Mouse (Mus musculus) thymus, adult 2 months (tissue): ENCODE measurements at regions not wholly inside any gene's neighbourhood (a gene's known extent, or its start where the extent isn't known, plus 50 kb on each side); places are given as distances from the start of the nearest gene placed in this dataset.

Source experiments
- DNase-seq: peaks from one replicate; pipeline ENCODE4 v3.0.0; 2021
- H3K27ac ChIP-seq: fragments of 200-500 bp; 2 replicates; pipeline ENCODE4 v1.5.1; 2012; ENCODE audit warnings: low read length, control low read depth; ENCODE audit not compliant: control insufficient read depth, insufficient read depth
- H3K27me3 ChIP-seq: fragments of 200-500 bp; 2 replicates; pipeline ENCODE4 v1.6.1; 2012; ENCODE audit warnings: mild to moderate bottlenecking, low read length, moderate library complexity, mixed read lengths; ENCODE audit not compliant: control insufficient read depth, insufficient read depth
- H3K36me3 ChIP-seq: fragments of 200-500 bp; 2 replicates; pipeline ENCODE4 v1.6.1; 2012; ENCODE audit warnings: mild to moderate bottlenecking, low read length, moderate library complexity; ENCODE audit not compliant: control insufficient read depth, insufficient read depth
- H3K4me1 ChIP-seq: fragments of 200-500 bp; replicated peaks from 2 replicates; pipeline ENCODE4 v1.6.1; 2012; ENCODE audit warnings: low read length; ENCODE audit not compliant: control insufficient read depth, insufficient read depth
- H3K4me3 ChIP-seq: fragments of 200-500 bp; 2 replicates; pipeline ENCODE4 v1.5.1; 2012; ENCODE audit warnings: mild to moderate bottlenecking, low read length, control low read depth, moderate library complexity; ENCODE audit not compliant: control insufficient read depth, insufficient read depth
- CTCF ChIP-seq: fragments of 200-500 bp; IDR thresholded peaks from 2 replicates; pipeline ENCODE4 v1.5.1; 2012; ENCODE audit warnings: mild to moderate bottlenecking, control low read depth, low read length, moderate library complexity, borderline replicate concordance; ENCODE audit not compliant: control insufficient read depth, poor library complexity, insufficient read depth; ENCODE audit errors: extremely low read depth
- POLR2A ChIP-seq: fragments of 200-500 bp; IDR thresholded peaks from 2 replicates; pipeline ENCODE4 v1.6.1; 2012; ENCODE audit warnings: mild to moderate bottlenecking, low read length, control low read depth, moderate library complexity; ENCODE audit not compliant: control insufficient read depth, poor library complexity, insufficient read depth; ENCODE audit errors: extremely low read depth
- WGBS: fragments of 180-500 bp; shearing (Covaris S2); methylation state at CpG from one replicate; pipeline ENCODE4 v1.1.7; 2018; 5-methylcytosine and 5-hydroxymethylcytosine counted together

DNA sequence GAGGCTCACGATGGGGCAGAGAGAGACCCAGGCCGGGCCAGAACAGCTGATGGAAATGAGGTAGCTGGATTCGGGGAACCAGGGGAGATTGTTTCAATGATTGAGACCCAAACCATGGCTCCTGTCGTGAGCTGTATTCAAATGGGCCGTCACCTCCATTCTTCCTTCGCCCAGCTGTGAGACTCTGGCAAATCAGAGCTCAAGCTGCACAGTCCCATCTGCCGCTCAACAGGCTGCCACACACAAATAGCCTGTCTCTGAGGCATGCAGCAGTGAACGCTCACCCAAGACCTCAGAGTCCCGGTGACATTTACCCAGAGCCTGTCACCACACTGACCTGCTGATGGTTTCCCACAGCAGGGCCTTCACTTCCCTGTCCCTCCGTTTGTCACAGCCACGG lies 60.1 kb upstream of the Aldh1b1 start:
- TF ChIP-seq CTCF (no peak), POLR2A (no peak)
- no peak overlapping the region for H3K4me3 ChIP-seq
- WGBS, result 91% methylated on average over 11 of the region's 11 CpGs
- H3K27ac ChIP-seq, result no peak overlapping the region
- H3K27me3 ChIP-seq, result no peaks in the 10 kb centered on the region
- no peaks in the 10 kb centered on the region for H3K4me1 ChIP-seq
- no peaks in the 10 kb centered on the region for H3K36me3 ChIP-seq
- no peak for DNase-seq

DNA sequence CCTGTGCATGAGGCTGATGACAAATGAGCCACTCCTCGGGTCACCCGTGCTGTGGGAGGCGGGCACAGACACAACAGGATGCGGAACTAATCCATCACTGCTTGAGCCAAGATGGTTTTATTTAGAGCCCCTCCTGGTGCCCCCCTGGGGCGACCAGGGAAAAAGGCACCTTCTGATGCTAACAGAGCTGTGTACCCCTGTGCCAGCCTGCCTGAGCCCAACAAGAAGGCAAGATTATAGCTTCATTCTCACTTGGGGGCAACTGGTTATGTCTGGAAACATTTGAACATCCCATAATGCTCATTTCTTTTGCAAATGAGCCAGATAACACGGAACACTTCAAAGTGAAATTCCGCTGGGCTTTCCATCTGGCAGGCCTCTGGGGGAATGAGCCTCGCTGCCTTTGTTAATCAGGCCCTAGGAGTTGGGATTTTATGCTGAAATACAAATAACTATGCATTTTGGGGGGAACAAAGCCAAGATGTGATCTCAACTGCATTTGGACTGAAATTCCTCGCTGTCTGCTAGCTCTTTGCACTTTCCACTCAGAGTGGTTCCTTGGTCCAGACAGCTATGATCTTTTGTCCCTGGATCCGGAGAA lies 62.5 kb upstream of the Aldh1b1 start:
- no peak overlapping the region for H3K4me3 ChIP-seq
- no peaks in the 10 kb centered on the region for H3K4me1 ChIP-seq
- WGBS, result 89% methylated on average over 10 of the region's 10 CpGs
- H3K27ac ChIP-seq, result no peak overlapping the region
- no peak for TF ChIP-seq POLR2A
- TF ChIP-seq CTCF, result no peak
- DNase-seq, result no peak
- H3K36me3 ChIP-seq, result no peaks in the 10 kb centered on the region
- H3K27me3 ChIP-seq, result no peaks in the 10 kb centered on the region

DNA sequence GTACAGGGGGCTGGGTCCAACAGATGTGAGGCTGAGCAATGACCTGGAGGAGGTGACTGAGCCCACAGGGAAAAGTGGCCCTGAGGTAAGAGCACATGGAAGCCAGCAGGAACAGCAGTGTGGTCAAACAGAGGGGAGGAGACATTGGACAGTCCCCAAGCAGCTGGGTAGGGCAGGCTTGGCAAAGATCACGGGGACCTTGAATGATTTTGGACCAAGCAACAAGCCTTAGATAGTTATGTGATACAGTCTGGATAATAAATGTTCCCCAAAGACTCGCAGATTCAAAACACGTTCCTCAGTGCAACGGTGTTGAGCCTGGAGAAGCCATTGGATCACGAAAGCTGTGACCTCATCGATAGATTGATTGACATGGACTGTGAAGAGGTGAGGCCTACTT lies 64.8 kb upstream of the Aldh1b1 start:
- Histone ChIP-seq H3K4me1 (no peaks in the 10 kb centered on the region), H3K27ac (no peak overlapping the region), H3K27me3 (no peaks in the 10 kb centered on the region), H3K4me3 (no peak overlapping the region), H3K36me3 (no peaks in the 10 kb centered on the region)
- 96% methylated on average over 6 of the region's 6 CpGs for WGBS
- no peak for TF ChIP-seq POLR2A
- no peak for TF ChIP-seq CTCF
- no peak for DNase-seq

DNA sequence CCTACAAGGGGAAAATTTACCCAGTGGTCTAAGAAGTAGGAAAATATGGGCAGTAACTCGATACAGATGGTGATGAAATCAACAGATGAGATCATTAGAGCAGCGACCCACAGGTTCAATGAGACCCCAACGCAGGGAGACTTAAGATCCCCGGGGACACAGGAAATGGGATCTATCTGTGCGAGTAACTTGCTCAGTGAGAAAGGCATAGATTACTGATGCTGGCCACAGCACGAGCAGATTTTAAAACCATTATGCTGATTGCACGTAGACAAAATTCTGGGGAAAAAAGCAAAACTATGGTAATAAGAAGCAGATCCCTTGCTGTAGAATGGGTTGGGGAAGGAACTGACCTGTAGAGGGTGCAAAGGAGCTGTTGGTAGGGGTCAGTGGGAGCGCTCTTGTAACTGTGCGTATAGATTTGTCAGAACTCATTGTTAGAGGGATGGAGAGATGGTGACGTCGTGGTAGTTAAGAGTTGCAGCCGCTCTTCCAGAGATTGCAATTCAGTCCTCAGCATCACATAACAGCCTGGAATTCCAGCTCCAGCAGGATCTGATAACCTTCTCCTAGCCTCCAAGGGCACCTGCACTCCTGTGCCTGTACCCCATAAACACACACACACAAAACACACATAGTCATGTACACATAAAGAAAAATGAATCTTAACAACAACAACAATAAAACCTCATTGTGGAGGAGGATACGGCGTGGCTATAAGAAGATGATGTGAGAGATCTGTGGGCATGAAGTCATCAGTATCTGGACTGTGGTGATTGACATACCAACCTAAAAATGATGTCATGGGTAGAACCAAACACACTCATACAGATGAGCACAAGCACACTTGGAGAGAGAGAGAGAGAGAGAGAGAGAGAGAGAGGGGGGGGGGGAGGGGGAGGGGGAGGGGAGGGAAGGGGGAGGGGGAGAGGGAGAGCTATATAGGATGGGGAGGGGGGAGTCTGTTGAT lies 67.7 kb upstream of the Aldh1b1 start:
- TF ChIP-seq CTCF, result no peak
- TF ChIP-seq POLR2A, result no peak
- H3K27ac ChIP-seq, result no peak overlapping the region
- WGBS, result 65% methylated on average over 14 of the region's 14 CpGs
- no peak overlapping the region for H3K4me3 ChIP-seq
- no peak for DNase-seq
- H3K4me1 ChIP-seq, result no peaks in the 10 kb centered on the region
- no peaks in the 10 kb centered on the region for H3K36me3 ChIP-seq
- H3K27me3 ChIP-seq, result no peaks in the 10 kb centered on the region

DNA sequence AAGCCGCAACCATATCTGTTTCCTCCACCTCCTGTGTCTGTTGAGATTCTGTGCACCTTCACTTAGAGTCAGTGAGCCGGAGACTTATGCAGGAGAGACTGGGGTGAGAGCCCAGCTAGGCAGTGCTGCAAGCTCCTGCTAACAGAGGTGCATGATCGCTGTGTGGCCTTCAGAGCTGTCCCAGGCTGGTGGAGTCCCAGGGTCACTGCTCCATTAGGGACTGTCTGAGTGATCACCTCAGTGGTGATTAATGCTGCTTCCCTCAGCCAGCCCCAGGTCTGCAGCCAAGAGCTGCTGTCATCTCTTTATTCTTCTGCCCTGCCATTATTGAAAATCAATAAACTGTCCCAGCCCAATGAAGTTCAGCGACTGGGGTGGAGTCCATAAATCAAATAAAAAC lies 69.0 kb upstream of the Aldh1b1 start:
- Histone ChIP-seq H3K27me3 (no peaks in the 10 kb centered on the region), H3K4me1 (no peaks in the 10 kb centered on the region), H3K4me3 (no peak overlapping the region), H3K36me3 (no peaks in the 10 kb centered on the region), H3K27ac (no peak overlapping the region)
- DNase-seq, result no peak
- TF ChIP-seq POLR2A (no peak), CTCF (no peak)
- WGBS, result 91% methylated on average over 4 of the region's 4 CpGs

DNA sequence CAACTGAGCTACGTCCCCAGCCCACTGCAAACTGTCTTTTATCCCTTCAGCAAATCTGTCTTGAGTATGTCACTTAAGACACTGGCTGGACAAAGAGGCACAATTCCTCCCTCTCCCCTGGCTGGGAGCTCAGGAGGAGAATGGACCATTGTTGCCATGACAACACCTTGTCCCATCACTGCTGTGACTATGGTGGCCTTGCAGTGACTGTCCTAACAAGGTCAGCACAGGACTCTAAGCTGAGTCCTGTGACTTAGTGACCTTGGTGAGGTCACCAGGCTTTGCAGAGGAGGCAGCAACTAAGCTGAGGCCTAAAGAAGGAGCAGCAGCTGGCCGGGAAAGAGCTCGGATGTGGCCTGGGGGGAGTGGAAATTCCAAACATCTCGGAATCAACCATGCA lies 70.0 kb upstream of the Aldh1b1 start:
- H3K4me1 ChIP-seq, result no peaks in the 10 kb centered on the region
- 90% methylated on average over 4 of the region's 4 CpGs for whole genome bisulfite sequencing
- H3K36me3 ChIP-seq, result no peaks in the 10 kb centered on the region
- no peaks in the 10 kb centered on the region for H3K27me3 ChIP-seq
- DNase-seq, result no peak
- no peak overlapping the region for H3K27ac ChIP-seq
- TF ChIP-seq POLR2A (no peak), CTCF (no peak)
- no peak overlapping the region for H3K4me3 ChIP-seq
